Mouse (Mus musculus) spleen, adult 2 months (tissue): ENCODE results near the gene Ltbr. TPM values are rescaled to one million over a fixed set of nuclear protein-coding genes. Genes with fewer than 3 reads are reported as not detected.

ENCODE experiments used
- DNase-seq, 2 experiments: peaks; one replicate each; pipeline versions ENCODE4 v3.0.0 to v3.0.0-alpha.2; 2012 to 2021; ENCODE audit warnings: low spot score in 2 of 2, low read depth in 1 of 2
- H3K27ac ChIP-seq: fragments of 200-500 bp; 2 replicates; pipeline ENCODE4 v1.5.1; 2012; ENCODE audit warnings: low read length, inconsistent platforms; ENCODE audit not compliant: insufficient read depth
- H3K27me3 ChIP-seq: fragments of 200-500 bp; 2 replicates; pipeline ENCODE4 v1.6.1; 2012; ENCODE audit warnings: mild to moderate bottlenecking, moderate library complexity, low read length, inconsistent platforms; ENCODE audit not compliant: control insufficient read depth, insufficient read depth
- H3K36me3 ChIP-seq: fragments of 200-500 bp; 2 replicates; pipeline ENCODE4 v1.6.1; 2012; ENCODE audit warnings: mild to moderate bottlenecking, low read length, inconsistent platforms; ENCODE audit not compliant: control insufficient read depth, insufficient read depth
- H3K4me1 ChIP-seq: fragments of 200-500 bp; 2 replicates; pipeline ENCODE4 v1.6.1; 2011; ENCODE audit warnings: inconsistent platforms; ENCODE audit not compliant: control insufficient read depth, insufficient read depth, insufficient read length
- H3K4me3 ChIP-seq: fragments of 200-500 bp; 2 replicates; pipeline ENCODE4 v1.5.1; 2011; ENCODE audit warnings: mild to moderate bottlenecking, inconsistent platforms; ENCODE audit not compliant: insufficient read depth, insufficient read length; ENCODE audit errors: extremely low read depth
- CTCF ChIP-seq: fragments of 200-500 bp; IDR thresholded peaks from 2 replicates; pipeline ENCODE4 v1.5.1; 2011; ENCODE audit warnings: mild to moderate bottlenecking, inconsistent platforms; ENCODE audit not compliant: insufficient read depth, insufficient read length, insufficient replicate concordance; ENCODE audit errors: extremely low read depth
- POLR2A ChIP-seq: fragments of 200-500 bp; IDR thresholded peaks from 2 replicates; pipeline ENCODE4 v1.6.1; 2011; ENCODE audit warnings: low read depth, low read length, inconsistent platforms
- WGBS: fragments of 180-500 bp; shearing (Covaris S2); methylation state at CpG from one replicate; pipeline ENCODE4 v1.1.7; 2018; 5-methylcytosine and 5-hydroxymethylcytosine counted together
- polyA plus RNA-seq: library from polyadenylated mRNA; depleted of rRNA; stranded (reverse); fragments of >200 nt; gene quantifications from 2 replicates; pipeline ENCODE4 v1.2.3, GENCODE M21; 2012

Gene Ltbr
- polyA plus RNA-seq, 1 experiment, result 22.8 TPM

DNA sequence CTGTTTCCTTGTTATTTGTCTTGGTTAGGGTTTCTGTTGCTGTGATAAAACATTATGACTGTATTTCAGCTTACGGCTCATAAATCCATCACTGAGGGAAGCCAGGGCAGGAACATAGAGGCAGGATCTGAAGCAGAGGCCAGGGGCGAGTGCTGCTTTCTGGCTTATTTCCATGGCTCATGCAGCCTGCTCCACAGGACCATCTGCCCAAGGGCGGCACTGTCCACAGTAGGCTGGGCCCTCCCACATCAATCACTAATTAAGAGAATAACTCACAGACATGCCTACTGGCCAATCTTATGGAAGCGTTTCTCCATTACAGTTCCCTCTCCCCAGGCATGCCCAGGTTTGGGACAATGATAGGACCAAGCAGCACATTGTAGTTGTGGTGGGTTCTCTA, 10.4 kb downstream of the Ltbr start:
- Histone ChIP-seq H3K4me3 (no peak overlapping the region), H3K27me3 (no peaks in the 10 kb centered on the region), H3K36me3 (no peaks in the 10 kb centered on the region), H3K27ac (no peak overlapping the region), H3K4me1 (no peaks in the 10 kb centered on the region)
- no peak for TF ChIP-seq CTCF
- no peak for TF ChIP-seq POLR2A
- DNase-seq, result no peak
- WGBS, result 93% methylated on average over 4 of the region's 4 CpGs

DNA sequence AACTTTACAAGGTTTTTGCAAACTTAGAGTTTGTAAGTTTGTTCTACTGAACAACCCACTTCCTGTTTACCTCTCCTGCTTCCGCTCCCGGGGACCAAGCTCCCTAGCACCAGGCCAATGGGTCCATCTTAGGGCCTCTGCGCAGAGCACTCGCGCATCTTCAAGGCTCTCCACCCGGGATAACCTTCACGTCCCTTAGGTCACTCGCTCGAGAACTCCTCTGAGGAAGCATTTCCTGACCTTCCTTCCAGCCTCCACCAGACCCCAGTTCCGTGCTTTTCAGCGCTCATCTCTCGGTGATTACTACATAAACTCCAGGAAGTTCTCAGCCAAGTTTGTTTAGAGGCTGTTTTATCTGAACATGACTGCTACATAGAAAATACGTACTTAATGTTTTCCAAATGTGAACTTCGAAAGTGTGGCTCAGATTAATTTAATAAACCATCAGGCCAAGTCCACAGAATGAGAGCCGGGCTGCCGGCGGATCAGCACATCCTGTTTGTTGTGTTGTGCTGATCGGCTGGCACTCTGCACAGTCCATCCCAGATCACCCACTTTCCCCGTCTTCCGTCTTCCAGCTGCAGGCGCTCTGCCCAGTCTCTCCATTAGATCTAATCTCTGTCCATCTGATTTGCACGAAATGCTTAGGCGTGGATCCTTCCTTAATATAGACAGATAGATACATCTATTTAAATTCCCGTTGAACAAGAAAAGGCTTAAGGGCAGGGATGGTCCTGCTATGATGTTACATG, 11.3 kb downstream of the Ltbr start:
- H3K27ac ChIP-seq, result 0 out of 2 replicates have a peak overlapping the region, but pooled peaks have one; percentile 30
- H3K4me3 ChIP-seq, result no peak overlapping the region
- H3K36me3 ChIP-seq, result no peaks in the 10 kb centered on the region
- 80% methylated on average over 24 of the region's 24 CpGs for WGBS
- no peak for TF ChIP-seq POLR2A
- no peak for TF ChIP-seq CTCF
- H3K4me1 ChIP-seq, result no peaks in the 10 kb centered on the region
- no peak for DNase-seq
- H3K27me3 ChIP-seq, result no peaks in the 10 kb centered on the region

DNA sequence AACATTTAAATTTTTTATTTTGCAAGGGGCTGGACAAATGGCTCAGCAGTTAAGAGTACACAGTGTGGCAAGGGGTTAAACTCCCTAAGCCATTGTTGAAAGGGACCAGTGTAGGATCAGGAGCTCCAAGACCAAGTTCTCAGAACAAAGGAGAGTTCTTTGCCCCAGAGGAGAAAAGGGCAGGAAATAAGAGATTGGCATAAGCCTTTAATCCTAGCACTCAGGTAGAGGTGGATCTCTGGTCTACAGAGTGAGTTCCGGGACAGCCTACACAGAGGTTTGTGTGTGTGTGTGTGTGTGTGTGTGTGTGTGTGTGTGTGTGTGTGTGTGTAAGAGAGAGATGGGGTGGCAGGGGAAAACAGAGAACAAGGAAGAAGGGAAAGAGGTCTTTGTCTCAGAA, 12.7 kb downstream of the Ltbr start:
- WGBS, result 90% methylated on average over 1 of the region's 1 CpGs
- H3K4me1 ChIP-seq, result no peaks in the 10 kb centered on the region
- H3K36me3 ChIP-seq, result no peaks in the 10 kb centered on the region
- no peak for DNase-seq
- no peak overlapping the region for H3K4me3 ChIP-seq
- H3K27me3 ChIP-seq, result no peaks in the 10 kb centered on the region
- H3K27ac ChIP-seq, result no peak overlapping the region
- TF ChIP-seq POLR2A (no peak), CTCF (no peak)

DNA sequence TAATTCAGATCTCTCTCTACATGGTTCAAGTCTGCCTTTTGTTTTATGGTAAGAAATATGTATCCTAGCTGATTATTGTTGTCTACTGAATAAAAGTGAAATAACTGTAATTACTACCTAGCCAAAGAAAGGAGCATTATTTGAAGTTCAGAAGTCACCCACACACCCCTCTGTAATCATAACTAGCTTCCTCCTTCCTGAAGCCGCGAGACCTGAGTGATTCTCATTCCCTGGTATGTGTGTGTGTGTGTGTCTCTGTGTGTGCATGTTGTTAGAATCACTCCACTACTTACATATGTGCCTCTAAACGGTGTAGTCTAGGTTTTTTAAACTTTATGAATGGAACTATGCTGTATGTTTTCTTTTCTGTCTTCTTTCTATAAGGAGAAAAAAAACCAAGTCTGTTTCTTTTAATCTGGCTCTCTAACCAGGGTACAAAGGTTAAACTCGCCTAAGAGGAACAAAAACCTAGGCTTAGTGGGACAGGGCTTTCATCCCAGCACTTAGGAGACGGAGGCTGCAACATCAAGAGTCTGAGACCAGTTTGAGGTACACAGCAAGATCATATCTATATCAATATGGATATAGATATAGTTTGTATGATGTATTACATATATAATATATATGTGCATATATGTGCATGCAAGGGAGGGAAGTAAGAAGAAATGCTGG, 16.4 kb downstream of the Ltbr start:
- no peaks in the 10 kb centered on the region for H3K4me1 ChIP-seq
- H3K36me3 ChIP-seq, result no peaks in the 10 kb centered on the region
- WGBS, result 52% methylated on average over 5 of the region's 5 CpGs
- no peak for TF ChIP-seq CTCF
- no peak for TF ChIP-seq POLR2A
- H3K4me3 ChIP-seq, result no peak overlapping the region
- no peak overlapping the region for H3K27ac ChIP-seq
- DNase-seq, result no peak
- no peaks in the 10 kb centered on the region for H3K27me3 ChIP-seq

DNA sequence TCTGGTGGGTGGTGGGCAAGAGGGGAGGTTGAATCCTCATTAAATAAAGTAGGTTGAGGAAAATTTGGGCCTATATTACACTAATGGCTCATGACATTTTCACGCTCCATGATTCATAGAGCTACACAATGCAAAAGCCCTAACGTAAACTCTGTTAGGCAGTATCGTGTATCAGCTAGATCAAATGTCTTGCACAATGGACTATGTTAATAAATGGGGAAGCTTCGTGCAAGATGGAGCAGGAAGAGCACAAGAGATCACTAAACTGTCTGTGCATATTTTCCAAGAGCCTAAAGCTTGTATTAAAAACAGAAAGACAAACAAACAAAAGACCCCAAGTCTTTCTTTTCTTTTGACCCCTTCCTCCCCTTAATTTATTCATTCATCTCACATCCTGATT, 19.6 kb downstream of the Ltbr start:
- 88% methylated on average over 4 of the region's 4 CpGs for WGBS
- H3K36me3 ChIP-seq, result no peaks in the 10 kb centered on the region
- H3K27ac ChIP-seq, result no peak overlapping the region
- no peak overlapping the region for H3K4me3 ChIP-seq
- no peak for DNase-seq
- no peaks in the 10 kb centered on the region for H3K4me1 ChIP-seq
- no peak for TF ChIP-seq POLR2A
- TF ChIP-seq CTCF, result no peak
- H3K27me3 ChIP-seq, result no peaks in the 10 kb centered on the region

DNA sequence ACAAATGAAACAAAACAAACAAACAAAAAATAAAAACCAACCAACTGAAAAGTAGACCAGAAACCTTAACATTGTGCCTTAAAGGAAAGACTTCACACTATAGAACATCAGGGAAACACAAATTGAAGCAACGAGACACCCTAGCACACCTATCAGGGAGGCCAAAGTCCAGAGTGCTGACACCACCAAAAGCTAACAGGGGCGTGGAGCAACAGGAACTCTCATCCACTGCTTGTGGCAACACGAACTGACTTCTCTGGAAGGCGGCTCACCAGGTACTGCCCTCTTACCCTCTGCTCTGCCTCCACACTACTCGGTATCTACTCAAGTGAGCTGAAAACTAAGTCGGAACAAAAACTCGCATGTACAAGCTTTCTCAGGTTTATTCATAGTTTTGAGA, 21.4 kb downstream of the Ltbr start:
- H3K4me3 ChIP-seq, result no peak overlapping the region
- no peaks in the 10 kb centered on the region for H3K36me3 ChIP-seq
- TF ChIP-seq CTCF, result no peak
- TF ChIP-seq POLR2A, result no peak
- H3K27me3 ChIP-seq, result no peaks in the 10 kb centered on the region
- H3K27ac ChIP-seq, result no peak overlapping the region
- 93% methylated on average over 7 of the region's 7 CpGs for WGBS
- H3K4me1 ChIP-seq, result no peaks in the 10 kb centered on the region
- DNase-seq, result no peak

DNA sequence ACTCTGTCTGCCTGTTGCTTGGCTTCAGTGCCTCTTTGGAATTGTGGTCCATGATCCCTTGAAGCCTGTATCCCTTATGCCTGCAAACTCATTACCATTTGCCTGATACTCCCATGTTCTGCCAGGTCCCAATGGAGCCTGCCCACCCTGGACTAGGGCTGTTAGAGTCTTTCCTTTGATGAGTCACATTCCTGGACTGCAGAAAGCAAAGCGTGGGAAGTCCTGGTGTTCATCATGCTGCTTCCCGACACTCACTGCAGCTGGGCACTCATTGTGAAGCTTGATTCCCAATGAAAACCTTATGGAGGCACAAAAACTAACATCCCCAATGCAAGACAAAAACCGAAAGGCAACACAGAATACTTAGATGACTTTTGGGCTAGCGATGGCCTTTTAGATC, 22.4 kb downstream of the Ltbr start:
- Histone ChIP-seq H3K4me3 (no peak overlapping the region), H3K27me3 (no peaks in the 10 kb centered on the region), H3K4me1 (no peaks in the 10 kb centered on the region), H3K27ac (no peak overlapping the region), H3K36me3 (no peaks in the 10 kb centered on the region)
- DNase-seq, result no peak
- WGBS, result 85% methylated on average over 4 of the region's 4 CpGs
- TF ChIP-seq CTCF (no peak), POLR2A (no peak)
